Mouse (Mus musculus) liver, embryonic 11.5 days (tissue): ENCODE results near the gene Prmt8. TPM values are rescaled to one million over a fixed set of nuclear protein-coding genes. Genes with fewer than 3 reads are reported as not detected.
A peak's percentile ranks its signal among the peaks of the same experiment; 100 is the strongest.

Source experiments
- ATAC-seq: fragments of 200-750 bp; cut with Nextera tagmentation; replicated peaks from 2 replicates; pipeline ENCODE4 v1.8.0; 2017; ENCODE audit warnings: moderate number of reproducible peaks, mild to moderate bottlenecking, moderate TSS enrichment, moderate library complexity; ENCODE audit not compliant: low FRiP score
- DNase-seq: peaks from one replicate; pipeline ENCODE4 v3.0.0-alpha.2; 2017; ENCODE audit warnings: low spot score
- H3K27ac ChIP-seq: fragments of 300-500 bp; sonication (generic); 2 replicates; pipeline ENCODE4 v1.5.1; 2014; ENCODE audit warnings: mild to moderate bottlenecking, low read depth, low read length, control low read depth
- H3K27me3 ChIP-seq: fragments of 300-500 bp; sonication (generic); replicated peaks from 2 replicates; pipeline ENCODE4 v1.6.1; 2014; ENCODE audit warnings: low read length, mixed read lengths; ENCODE audit not compliant: control insufficient read depth, insufficient read depth
- H3K36me3 ChIP-seq: fragments of 300-500 bp; sonication (generic); 2 replicates; pipeline ENCODE4 v1.6.1; 2014; ENCODE audit warnings: mild to moderate bottlenecking, low read length, moderate library complexity, mixed read lengths; ENCODE audit not compliant: control insufficient read depth, insufficient read depth
- H3K4me1 ChIP-seq: fragments of 300-500 bp; sonication (generic); replicated peaks from 2 replicates; pipeline ENCODE4 v1.6.1; 2014; ENCODE audit warnings: low read length, mixed read lengths; ENCODE audit not compliant: control insufficient read depth, insufficient read depth
- H3K4me2 ChIP-seq: fragments of 300-500 bp; sonication (generic); 2 replicates; pipeline ENCODE4 v1.6.1; 2014; ENCODE audit warnings: mild to moderate bottlenecking, control low read depth, moderate library complexity
- H3K4me3 ChIP-seq: fragments of 300-500 bp; sonication (generic); 2 replicates; pipeline ENCODE4 v1.5.1; 2014; ENCODE audit warnings: low read depth, low read length, control low read depth
- H3K9ac ChIP-seq: fragments of 300-500 bp; sonication (generic); 2 replicates; pipeline ENCODE4 v1.6.1; 2014; ENCODE audit warnings: low read depth, low read length, control low read depth
- H3K9me3 ChIP-seq: fragments of 300-500 bp; sonication (generic); 2 replicates; pipeline ENCODE4 v1.6.1; 2016; ENCODE audit warnings: low read length, inconsistent platforms, mixed read lengths; ENCODE audit not compliant: control insufficient read depth
- WGBS: fragments of 180-500 bp; shearing (Covaris S2); extraction: QIAGEN DNeasy Blood & Tissue Kit; methylation state at CpG from one replicate; pipeline ENCODE4 v1.1.7; 2014; 5-methylcytosine and 5-hydroxymethylcytosine counted together
- polyA plus RNA-seq: library from polyadenylated mRNA; unstranded; fragments of >200 nt; fragmentation: Nextera tagmentation; extraction: Ambion mirVana; gene quantifications from 2 replicates; pipeline ENCODE4 v1.2.1, GENCODE M21; 2014

Gene Prmt8
- polyA plus RNA-seq, 1 experiment from 2014 or later: 0.18 TPM

DNA sequence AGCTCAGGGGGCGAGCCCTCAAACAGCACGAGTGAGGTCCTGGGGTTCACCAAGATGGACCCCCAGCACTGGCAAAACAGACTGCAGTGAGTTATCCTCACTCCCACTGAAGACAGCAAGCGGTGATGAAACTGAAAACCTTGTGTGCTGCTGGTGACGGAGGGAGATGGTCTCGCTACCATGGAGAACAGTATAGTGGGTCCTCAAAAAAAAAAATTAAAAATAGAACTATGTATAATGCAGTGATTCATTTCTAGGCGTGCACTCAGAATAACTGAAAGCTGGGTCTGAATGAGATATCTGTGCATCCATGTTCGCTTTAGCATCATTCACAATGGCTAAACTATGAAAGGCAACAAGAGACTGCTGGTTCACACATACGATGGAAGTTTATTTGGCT is 20.5 kb downstream of the Prmt8 start:
- Histone ChIP-seq H3K4me2 (no peak overlapping the region), H3K4me1 (no peaks in the 10 kb centered on the region), H3K9me3 (no peaks in the 10 kb centered on the region), H3K4me3 (no peak overlapping the region), H3K27me3 (no peaks in the 10 kb centered on the region), H3K9ac (no peak overlapping the region), H3K36me3 (no peaks in the 10 kb centered on the region), H3K27ac (no peak overlapping the region)
- WGBS: 79% methylated on average over 8 of the region's 8 CpGs
- ATAC-seq (no peak), DNase-seq (no peak)

DNA sequence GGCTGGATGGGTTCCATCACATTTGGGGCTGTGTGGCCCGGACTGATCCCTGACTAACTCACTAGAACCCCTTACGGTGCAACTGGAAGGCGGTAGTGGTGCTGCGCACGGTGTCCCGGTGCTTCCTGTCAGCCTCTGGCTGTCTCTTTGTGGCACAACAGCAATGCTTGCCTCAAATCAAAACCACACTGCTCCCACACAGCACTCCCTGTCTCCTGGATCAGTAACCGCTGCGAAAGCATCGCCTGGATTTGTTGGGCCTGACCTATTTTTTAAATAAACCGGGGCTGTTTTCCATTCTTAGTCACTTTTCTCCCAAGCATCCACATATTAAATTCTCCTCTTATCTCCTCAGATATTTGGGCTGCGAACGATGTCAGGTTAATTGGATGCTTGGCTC is 27.0 kb downstream of the Prmt8 start:
- no peak for ATAC-seq
- no peak overlapping the region for H3K4me2 ChIP-seq
- 82% methylated on average over 12 of the region's 12 CpGs for WGBS

DNA sequence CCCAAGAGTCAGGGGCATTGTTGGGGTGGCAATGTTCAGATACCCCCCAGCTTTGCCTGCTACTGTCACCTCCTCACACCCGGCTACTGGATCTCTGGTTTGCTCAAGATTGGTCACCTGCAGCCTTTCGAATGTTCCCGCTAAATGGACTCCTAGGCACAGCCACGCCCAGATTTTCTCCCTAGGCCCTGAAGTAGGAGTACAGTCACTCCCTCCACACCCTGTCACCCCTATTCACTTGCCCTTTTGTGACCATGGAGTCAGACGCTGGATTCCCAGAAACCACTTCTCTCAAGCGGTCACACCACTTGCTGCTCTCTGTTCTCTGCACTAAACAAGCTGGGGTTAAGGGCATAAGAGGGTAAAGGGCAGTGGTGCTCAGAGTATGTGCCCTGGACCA is 28.1 kb downstream of the Prmt8 start:
- Histone ChIP-seq H3K4me3 (no peak overlapping the region), H3K9ac (no peak overlapping the region), H3K4me1 (no peaks in the 10 kb centered on the region), H3K4me2 (no peak overlapping the region), H3K36me3 (no peaks in the 10 kb centered on the region), H3K27me3 (no peaks in the 10 kb centered on the region; the same call in 1 of the 2 replicates), H3K9me3 (no peaks in the 10 kb centered on the region), H3K27ac (no peak overlapping the region)
- 78% methylated on average over 6 of the region's 6 CpGs for WGBS
- no peak for DNase-seq
- no peak for ATAC-seq

More for the DNA sequence above, 27.0 kb downstream of the Prmt8 start:
- Histone ChIP-seq H3K9me3 (no peaks in the 10 kb centered on the region), H3K36me3 (no peaks in the 10 kb centered on the region), H3K9ac (no peak overlapping the region), H3K4me3 (no peak overlapping the region), H3K27me3 (no peaks in the 10 kb centered on the region; the same call in 1 of the 2 replicates), H3K4me1 (no peaks in the 10 kb centered on the region), H3K27ac (no peak overlapping the region)
- DNase-seq: no peak

DNA sequence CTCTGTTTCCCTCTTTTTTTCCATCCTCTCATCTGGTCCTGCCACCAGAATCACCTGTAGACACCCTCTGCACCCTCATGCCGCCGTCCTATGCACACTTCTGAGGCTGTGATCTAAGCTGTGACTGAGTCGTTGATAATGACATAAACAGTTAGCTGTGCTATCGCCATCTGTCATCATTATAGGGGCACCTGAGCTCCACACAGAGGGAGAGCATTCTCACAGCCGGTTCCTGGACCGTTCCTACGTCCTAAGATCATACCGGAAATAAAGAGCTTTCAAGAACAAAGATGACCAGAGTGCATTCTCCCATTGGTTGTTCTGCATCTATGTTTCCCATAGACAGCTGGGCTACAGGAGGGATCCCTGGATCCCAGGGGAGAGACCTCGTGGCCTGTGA is 28.6 kb downstream of the Prmt8 start:
- no peak for ATAC-seq

DNA sequence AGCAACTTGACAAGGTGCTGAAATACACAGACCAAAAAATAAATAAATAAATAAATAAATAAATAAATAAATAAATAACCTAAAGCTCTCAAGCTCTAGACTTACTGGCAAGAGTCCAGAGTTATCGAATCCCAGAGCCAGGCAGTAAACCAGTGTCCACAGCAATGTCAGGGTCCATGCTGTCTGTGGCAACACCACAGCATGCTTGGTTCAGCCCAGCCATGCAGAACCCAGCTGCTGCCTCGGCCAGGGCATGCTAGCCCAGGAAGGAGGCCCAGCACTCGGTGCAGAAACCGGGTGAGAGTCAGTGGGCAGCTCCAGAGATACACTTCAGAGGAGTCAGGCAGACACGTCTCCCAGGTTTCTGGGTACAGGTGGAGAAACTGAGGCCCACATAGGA is 29.4 kb downstream of the Prmt8 start:
- no peak overlapping the region for H3K9ac ChIP-seq
- no peak overlapping the region for H3K4me2 ChIP-seq
- no peaks in the 10 kb centered on the region; the same call in 1 of the 2 replicates for H3K27me3 ChIP-seq
- H3K36me3 ChIP-seq: no peaks in the 10 kb centered on the region
- no peaks in the 10 kb centered on the region for H3K9me3 ChIP-seq
- no peak for DNase-seq
- no peak overlapping the region for H3K4me3 ChIP-seq
- no peak for ATAC-seq
- no peaks in the 10 kb centered on the region for H3K4me1 ChIP-seq
- no peak overlapping the region for H3K27ac ChIP-seq
- WGBS: 67% methylated on average over 5 of the region's 5 CpGs

More for the DNA sequence above, 28.6 kb downstream of the Prmt8 start:
- Histone ChIP-seq H3K27me3 (no peaks in the 10 kb centered on the region; the same call in 1 of the 2 replicates), H3K36me3 (no peaks in the 10 kb centered on the region), H3K4me2 (no peak overlapping the region), H3K4me3 (no peak overlapping the region), H3K4me1 (no peaks in the 10 kb centered on the region), H3K27ac (no peak overlapping the region), H3K9ac (no peak overlapping the region), H3K9me3 (no peaks in the 10 kb centered on the region)
- DNase-seq: no peak
- 81% methylated on average over 9 of the region's 9 CpGs for WGBS

DNA sequence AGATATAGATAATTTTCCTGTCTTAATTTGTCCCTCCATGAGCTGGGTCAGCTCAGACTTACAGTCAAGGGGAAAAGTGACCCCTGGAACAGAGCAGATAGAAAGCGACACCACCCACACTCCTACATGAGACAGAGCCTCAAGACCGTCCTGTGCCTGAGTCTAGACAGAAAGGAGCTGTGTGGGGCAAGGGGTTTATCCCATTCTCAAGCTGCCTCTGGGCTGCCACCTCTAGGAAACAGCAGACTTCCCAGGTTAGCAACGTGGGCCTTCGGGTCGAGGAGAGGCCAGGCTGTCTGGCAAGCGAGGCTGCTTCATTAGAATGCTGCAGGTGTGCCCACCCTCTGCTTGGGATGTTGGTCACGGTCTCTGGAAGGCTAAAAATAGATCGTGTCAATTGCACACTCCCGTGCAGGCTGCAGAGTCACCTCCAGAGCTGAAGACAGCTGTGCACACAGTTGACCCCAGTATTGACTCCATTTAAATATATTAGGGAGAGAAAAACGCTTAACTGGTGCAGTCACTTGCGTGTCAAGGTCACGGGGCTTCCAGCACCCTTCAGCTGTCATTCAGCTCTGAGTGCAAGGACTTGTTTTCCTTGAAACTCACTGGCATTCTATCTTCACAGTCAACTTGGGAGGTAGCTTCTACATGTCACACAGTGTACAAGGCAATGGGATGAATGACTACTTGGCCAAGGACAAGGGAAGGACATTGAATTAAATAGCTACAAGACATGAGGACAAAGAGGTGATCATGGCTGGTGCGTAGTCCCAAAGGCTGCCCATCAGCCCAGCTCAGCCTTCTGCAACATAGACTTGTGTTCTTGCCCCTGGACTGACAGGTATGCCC is 33.9 kb downstream of the Prmt8 start:
- H3K9ac ChIP-seq: no peak overlapping the region
- no peaks in the 10 kb centered on the region for H3K4me1 ChIP-seq
- no peaks in the 10 kb centered on the region for H3K27me3 ChIP-seq
- WGBS: 64% methylated on average over 13 of the region's 13 CpGs
- ATAC-seq (no peak), DNase-seq (no peak)
- no peak overlapping the region for H3K4me2 ChIP-seq
- no peaks in the 10 kb centered on the region for H3K9me3 ChIP-seq
- H3K27ac ChIP-seq: no peak overlapping the region
- no peaks in the 10 kb centered on the region for H3K36me3 ChIP-seq
- no peak overlapping the region for H3K4me3 ChIP-seq

DNA sequence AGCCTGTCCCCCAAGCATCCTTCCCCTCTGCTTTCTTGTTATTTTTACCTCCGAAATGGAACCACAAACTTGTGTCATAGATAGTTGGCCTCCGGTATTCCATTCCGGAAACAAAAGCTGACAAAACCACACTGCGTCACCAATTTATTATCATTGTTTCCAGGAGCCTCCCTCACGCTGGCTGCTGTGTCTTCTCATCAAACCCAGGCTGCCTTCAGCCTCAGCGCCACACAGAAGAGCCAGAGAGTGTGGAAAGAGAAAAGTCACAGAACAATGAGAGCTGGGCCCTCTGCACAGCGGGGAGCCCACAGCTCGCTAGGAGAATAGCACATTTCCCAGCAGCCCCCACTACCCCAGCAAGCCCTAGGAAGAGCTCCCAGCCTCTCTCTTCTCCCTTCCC is 46.1 kb downstream of the Prmt8 start:
- no peak for ATAC-seq
- H3K4me2 ChIP-seq: peak overlapping the region; percentile 7; the same call in 1 of the 2 replicates

DNA sequence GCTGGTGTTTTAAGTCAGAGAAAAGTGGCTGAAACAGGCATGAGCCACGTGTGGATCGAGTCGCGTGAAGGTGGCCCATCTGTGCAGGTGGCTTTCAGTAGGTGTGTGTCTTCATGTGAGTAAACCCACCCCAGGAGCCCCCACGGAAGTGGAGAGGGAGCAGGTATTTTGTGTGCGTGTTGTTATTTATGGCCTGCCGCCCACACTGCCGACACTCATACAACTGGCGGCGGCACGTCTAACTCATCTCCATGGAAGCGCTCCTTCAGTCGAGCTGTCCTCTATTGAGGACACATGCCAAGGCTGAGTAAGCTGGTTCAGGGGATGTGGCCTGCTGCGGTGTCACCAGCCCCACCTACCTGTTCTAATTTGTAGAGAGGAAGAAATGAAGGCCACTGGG is 49.4 kb downstream of the Prmt8 start:
- DNase-seq (no peak), ATAC-seq (no peak)
- H3K9ac ChIP-seq: no peak overlapping the region
- H3K27ac ChIP-seq: no peak overlapping the region
- 88% methylated on average over 14 of the region's 14 CpGs for WGBS
- no peak overlapping the region for H3K4me3 ChIP-seq
- no peaks in the 10 kb centered on the region for H3K9me3 ChIP-seq
- no peaks in the 10 kb centered on the region for H3K27me3 ChIP-seq
- H3K4me1 ChIP-seq: no peaks in the 10 kb centered on the region
- H3K36me3 ChIP-seq: no peaks in the 10 kb centered on the region
- H3K4me2 ChIP-seq: no peak overlapping the region

More for the DNA sequence above, 46.1 kb downstream of the Prmt8 start:
- Histone ChIP-seq H3K9me3 (no peaks in the 10 kb centered on the region), H3K9ac (no peak overlapping the region), H3K36me3 (no peaks in the 10 kb centered on the region), H3K27ac (no peak overlapping the region), H3K4me1 (no peaks in the 10 kb centered on the region), H3K4me3 (no peak overlapping the region), H3K27me3 (no peaks in the 10 kb centered on the region)
- WGBS: 38% methylated on average over 8 of the region's 8 CpGs
- no peak for DNase-seq
